Mouse (Mus musculus): ENCODE measurements at regions not wholly inside any gene's neighbourhood (a gene's known extent, or its start where the extent isn't known, plus 50 kb on each side); places are given as distances from the start of the nearest gene placed in this dataset.

DNA sequence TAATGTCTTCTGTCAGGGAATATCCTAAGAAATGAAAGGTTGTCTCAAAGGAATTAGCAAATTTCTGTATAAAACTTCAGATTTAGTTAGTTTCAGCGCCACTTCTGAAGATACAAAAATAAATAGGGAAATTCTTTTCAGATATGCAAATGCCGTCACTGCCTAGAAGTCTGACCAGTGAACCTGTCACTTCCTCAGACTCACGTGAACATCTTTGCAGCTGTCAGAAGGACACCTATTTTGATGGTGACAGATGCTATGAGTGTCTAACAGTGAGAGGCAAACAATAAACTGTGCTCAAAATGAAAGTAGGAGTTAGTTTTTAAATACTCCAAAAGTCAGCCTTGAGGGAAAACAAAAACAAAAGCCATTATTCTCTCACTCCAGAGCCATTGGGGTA lies 57.5 kb upstream of the Igf1r start:
- Histone ChIP-seq H3K27ac (no peak overlapping the region), H3K4me1 (no peaks in the 10 kb centered on the region), H3K4me2 (no peak overlapping the region), H3K27me3 (no peaks in the 10 kb centered on the region), H3K9me3 (replicated peaks) (no peaks in the 10 kb centered on the region), H3K36me3 (no peaks in the 10 kb centered on the region), H3K9ac (no peak overlapping the region), H3K4me3 (replicated peaks) (no peak overlapping the region)
- no peak for ATAC-seq (replicated peaks; ENCODE audit: low FRiP score)
- WGBS, result 80% methylated on average over 3 of the region's 3 CpGs

DNA sequence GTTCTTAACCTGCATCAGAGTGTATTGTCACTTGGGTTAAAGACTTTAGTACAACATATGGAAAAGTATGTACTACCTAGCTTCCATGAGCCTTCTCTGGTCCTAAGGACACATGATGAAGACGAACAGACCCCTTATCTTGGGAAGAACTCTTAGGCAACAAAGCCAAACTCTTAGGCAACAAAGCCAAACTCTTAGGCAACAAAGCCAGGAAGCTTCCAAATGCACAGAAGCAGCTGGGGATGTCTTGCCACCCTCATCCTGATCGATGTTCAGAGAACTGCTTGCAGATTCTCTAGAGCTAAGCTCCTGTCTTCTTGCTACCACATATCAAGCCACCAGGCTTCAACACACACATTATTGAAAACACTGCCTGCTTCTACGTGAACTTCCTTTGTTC lies 59.7 kb upstream of the Igf1r start:
- 67% methylated on average over 3 of the region's 3 CpGs for WGBS
- H3K4me1 ChIP-seq, result no peaks in the 10 kb centered on the region
- no peak overlapping the region for H3K9ac ChIP-seq
- H3K27me3 ChIP-seq, result no peaks in the 10 kb centered on the region
- no peak for ATAC-seq (replicated peaks; ENCODE audit: low FRiP score)
- no peaks in the 10 kb centered on the region for H3K36me3 ChIP-seq
- no peak overlapping the region for H3K4me2 ChIP-seq
- no peaks in the 10 kb centered on the region for H3K9me3 ChIP-seq (replicated peaks)
- H3K27ac ChIP-seq, result no peak overlapping the region
- H3K4me3 ChIP-seq (replicated peaks), result no peak overlapping the region

- WGBS, result 81% methylated on average over 6 of the region's 6 CpGs
These were observed 69.6 kb upstream of the Igf1r start for GRCm38 (mm10) chr7:67883040-67883439.

DNA sequence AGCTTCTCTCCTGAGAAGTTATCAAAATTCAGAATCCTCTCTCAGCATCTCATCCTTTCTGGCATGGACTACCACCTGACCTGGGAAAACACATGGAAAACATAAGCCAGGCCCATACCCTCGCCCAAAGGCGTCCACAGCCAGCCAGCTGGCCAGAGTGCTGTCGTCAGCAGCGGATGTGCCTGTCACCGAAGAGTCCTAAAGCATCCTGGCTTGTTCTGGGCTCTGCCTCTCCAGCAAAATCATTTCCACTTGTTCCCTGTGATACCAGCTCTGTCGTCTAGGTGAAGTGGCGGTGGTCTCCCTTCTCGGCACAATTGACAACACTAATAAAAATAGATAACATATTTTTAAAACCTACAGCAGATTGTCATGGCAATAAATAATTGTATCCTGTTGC lies 70.0 kb upstream of the Igf1r start:
- Histone ChIP-seq H3K9ac (no peak overlapping the region), H3K9me3 (replicated peaks) (no peaks in the 10 kb centered on the region), H3K36me3 (no peaks in the 10 kb centered on the region), H3K4me3 (replicated peaks) (no peak overlapping the region), H3K27me3 (no peaks in the 10 kb centered on the region), H3K4me1 (no peaks in the 10 kb centered on the region), H3K4me2 (no peak overlapping the region), H3K27ac (no peak overlapping the region)
- WGBS, result 73% methylated on average over 8 of the region's 8 CpGs
- ATAC-seq (replicated peaks; ENCODE audit: low FRiP score), result no peak

More at GRCm38 (mm10) chr7:67883040-67883439, 69.6 kb upstream of the Igf1r start:
- no peaks in the 10 kb centered on the region for H3K36me3 ChIP-seq
- H3K27ac ChIP-seq, result no peak overlapping the region
- H3K4me1 ChIP-seq, result no peaks in the 10 kb centered on the region
- H3K4me2 ChIP-seq, result no peak overlapping the region
- no peak overlapping the region for H3K4me3 ChIP-seq (replicated peaks)
- ATAC-seq (replicated peaks; ENCODE audit: low FRiP score), result no peak
- no peak overlapping the region for H3K9ac ChIP-seq
- no peaks in the 10 kb centered on the region for H3K9me3 ChIP-seq (replicated peaks)
- no peaks in the 10 kb centered on the region for H3K27me3 ChIP-seq

DNA sequence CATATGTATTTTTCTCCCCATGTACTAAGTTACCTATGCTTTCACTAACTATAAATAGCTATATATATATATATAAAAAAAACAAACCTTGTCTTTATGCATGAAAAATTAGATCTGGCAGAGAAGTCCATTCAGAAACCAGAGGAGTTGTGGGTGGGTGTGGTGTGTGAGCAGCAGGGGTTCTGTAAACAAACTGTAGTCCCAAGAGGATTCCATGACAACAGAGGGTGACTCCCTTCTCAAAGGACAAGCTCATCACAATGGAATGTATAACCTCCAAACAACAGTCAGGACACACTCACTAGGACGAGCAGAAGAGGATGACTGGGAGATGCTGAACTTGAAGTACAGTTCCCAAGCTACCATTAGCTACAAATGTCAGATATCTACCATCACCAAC lies 74.4 kb upstream of the Igf1r start:
- Histone ChIP-seq H3K4me3 (replicated peaks) (no peak overlapping the region), H3K4me2 (no peak overlapping the region), H3K27ac (no peak overlapping the region), H3K9me3 (replicated peaks) (no peaks in the 10 kb centered on the region), H3K9ac (no peak overlapping the region), H3K27me3 (no peaks in the 10 kb centered on the region), H3K4me1 (no peaks in the 10 kb centered on the region), H3K36me3 (no peaks in the 10 kb centered on the region)
- ATAC-seq (replicated peaks; ENCODE audit: low FRiP score), result no peak
- WGBS, result 33% methylated on average over 1 of the region's 1 CpGs

DNA sequence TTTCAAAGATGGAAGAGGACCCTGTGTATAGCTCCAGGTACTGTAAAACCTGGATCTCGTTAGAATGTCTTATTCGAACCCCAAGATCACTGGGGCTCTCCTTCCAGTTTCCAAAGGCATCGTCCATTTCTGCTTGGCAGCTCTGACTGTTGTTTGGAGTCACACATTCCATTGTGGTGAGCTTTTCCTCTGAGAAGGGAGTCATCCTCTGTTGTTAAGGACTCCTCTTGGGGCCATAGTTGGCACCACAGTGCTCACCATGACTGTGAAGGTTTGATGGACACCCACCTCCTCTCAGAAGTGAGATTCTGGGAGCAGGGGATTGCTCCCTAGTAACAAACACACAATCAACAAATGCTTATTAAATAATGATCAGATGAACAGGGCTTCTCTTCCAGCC lies 75.0 kb upstream of the Igf1r start:
- ATAC-seq (replicated peaks; ENCODE audit: low FRiP score), result no peak
- H3K27me3 ChIP-seq, result no peaks in the 10 kb centered on the region
- H3K36me3 ChIP-seq, result no peaks in the 10 kb centered on the region
- H3K9me3 ChIP-seq (replicated peaks), result no peaks in the 10 kb centered on the region
- 80% methylated on average over 3 of the region's 3 CpGs for WGBS
- H3K4me2 ChIP-seq, result no peak overlapping the region
- no peak overlapping the region for H3K9ac ChIP-seq
- H3K4me3 ChIP-seq (replicated peaks), result no peak overlapping the region
- no peak overlapping the region for H3K27ac ChIP-seq
- H3K4me1 ChIP-seq, result no peaks in the 10 kb centered on the region

DNA sequence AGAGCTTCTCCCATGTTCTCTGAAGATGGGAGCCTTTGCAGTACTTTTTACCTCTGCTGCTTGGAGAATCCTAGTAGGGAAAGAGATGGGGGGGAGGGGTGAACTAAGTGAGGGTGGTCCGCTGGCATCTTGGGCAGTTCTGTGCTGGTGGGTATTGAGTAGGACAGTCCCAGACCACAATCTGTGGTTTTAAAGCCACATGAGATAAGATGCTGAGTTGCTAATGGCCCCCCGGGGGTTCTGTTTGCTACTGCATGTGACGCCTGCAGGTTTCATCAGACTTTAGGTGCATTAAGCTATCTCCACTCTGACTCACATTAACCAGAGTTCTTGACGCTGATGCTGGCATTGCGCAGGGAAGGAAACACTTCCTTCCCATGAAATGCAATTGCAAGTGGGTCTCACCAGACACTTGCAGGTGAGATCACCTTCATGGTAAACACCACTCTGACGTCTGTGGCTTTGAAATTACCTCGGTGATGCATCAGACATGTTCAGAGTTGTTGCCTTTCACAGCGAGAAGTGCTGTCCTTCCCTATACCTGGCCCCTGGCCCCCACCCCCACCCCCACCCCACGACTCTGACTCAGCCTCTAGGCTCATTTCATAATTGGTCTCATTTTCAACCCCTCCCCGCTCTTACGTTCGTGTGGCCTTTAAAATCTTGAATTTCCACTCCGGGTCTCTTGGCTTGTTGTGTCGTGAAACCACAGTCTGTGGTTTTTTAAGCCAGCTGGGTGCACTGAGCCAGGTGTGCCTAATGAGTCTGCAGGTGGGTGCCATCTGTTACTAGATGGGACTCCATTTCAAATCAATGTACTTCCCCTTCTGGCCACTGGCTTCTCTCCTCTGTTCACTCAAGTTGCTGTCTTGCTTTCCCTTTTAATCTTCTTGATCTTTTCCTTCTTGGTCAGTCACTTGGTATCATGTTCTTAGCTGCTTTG lies 94.8 kb upstream of the Synm start:
- Histone ChIP-seq H3K27ac (no peak overlapping the region), H3K4me1 (0 out of 2 replicates have a peak, but pooled peaks cover 4% of the 10 kb centered on the region), H3K9me3 (replicated peaks) (no peaks in the 10 kb centered on the region), H3K27me3 (no peaks in the 10 kb centered on the region), H3K4me2 (no peak overlapping the region), H3K36me3 (no peaks in the 10 kb centered on the region), H3K4me3 (replicated peaks) (no peak overlapping the region), H3K9ac (no peak overlapping the region)
- no peak for ATAC-seq (replicated peaks; ENCODE audit: low FRiP score)
- WGBS, result 74% methylated on average over 14 of the region's 14 CpGs

DNA sequence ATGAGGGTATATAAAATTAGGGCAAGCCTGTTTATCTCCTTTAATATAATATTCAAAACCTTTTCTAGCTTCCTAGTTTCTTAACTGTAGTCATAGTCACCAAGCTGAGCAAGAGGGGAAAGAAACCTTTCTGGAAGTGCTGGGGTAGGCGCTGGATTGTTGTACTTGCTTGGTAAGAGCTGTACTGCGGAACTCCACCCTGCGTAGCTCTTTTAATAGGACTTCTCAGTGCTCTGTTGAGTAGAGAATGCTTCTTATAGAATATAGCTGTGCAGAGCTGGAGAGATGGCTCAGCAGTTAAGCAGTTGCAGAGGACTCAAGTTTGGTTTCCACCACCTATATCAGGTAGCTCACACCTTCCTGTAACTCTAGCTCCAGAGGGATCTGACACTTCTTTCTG lies 93.3 kb upstream of the Synm start:
- H3K27me3 ChIP-seq, result 0 out of 2 replicates have a peak, but pooled peaks cover 3% of the 10 kb centered on the region
- no peak overlapping the region for H3K4me2 ChIP-seq
- H3K4me3 ChIP-seq (replicated peaks), result no peak overlapping the region
- no peak for ATAC-seq (replicated peaks; ENCODE audit: low FRiP score)
- H3K36me3 ChIP-seq, result no peaks in the 10 kb centered on the region
- WGBS, result 84% methylated on average over 3 of the region's 3 CpGs
- H3K27ac ChIP-seq, result no peak overlapping the region
- H3K4me1 ChIP-seq, result peaks cover 14% of the 10 kb centered on the region; the same call in 1 of the 2 replicates
- no peak overlapping the region for H3K9ac ChIP-seq
- no peaks in the 10 kb centered on the region for H3K9me3 ChIP-seq (replicated peaks)

- H3K9ac ChIP-seq, result peak overlapping the region; percentile 50
- H3K4me2 ChIP-seq, result peak overlapping the region; percentile 80
- no peaks in the 10 kb centered on the region for H3K9me3 ChIP-seq (replicated peaks)
- WGBS, result 8% methylated on average over 7 of the region's 7 CpGs
- peak overlapping the region; percentile 58; the same call in 1 of the 2 replicates for H3K27ac ChIP-seq
- 0 out of 2 replicates have a peak, but pooled peaks cover 19% of the 10 kb centered on the region for H3K27me3 ChIP-seq
- ATAC-seq (replicated peaks; ENCODE audit: low FRiP score), result peak; percentile 61
- H3K4me3 ChIP-seq (replicated peaks), result peak overlapping the region; percentile 53
- no peaks in the 10 kb centered on the region for H3K36me3 ChIP-seq
- H3K4me1 ChIP-seq, result peaks cover 20% of the 10 kb centered on the region; the same call in 1 of the 2 replicates
These were observed 89.9 kb upstream of the Synm start for GRCm38 (mm10) chr7:67849509-67849862.

DNA sequence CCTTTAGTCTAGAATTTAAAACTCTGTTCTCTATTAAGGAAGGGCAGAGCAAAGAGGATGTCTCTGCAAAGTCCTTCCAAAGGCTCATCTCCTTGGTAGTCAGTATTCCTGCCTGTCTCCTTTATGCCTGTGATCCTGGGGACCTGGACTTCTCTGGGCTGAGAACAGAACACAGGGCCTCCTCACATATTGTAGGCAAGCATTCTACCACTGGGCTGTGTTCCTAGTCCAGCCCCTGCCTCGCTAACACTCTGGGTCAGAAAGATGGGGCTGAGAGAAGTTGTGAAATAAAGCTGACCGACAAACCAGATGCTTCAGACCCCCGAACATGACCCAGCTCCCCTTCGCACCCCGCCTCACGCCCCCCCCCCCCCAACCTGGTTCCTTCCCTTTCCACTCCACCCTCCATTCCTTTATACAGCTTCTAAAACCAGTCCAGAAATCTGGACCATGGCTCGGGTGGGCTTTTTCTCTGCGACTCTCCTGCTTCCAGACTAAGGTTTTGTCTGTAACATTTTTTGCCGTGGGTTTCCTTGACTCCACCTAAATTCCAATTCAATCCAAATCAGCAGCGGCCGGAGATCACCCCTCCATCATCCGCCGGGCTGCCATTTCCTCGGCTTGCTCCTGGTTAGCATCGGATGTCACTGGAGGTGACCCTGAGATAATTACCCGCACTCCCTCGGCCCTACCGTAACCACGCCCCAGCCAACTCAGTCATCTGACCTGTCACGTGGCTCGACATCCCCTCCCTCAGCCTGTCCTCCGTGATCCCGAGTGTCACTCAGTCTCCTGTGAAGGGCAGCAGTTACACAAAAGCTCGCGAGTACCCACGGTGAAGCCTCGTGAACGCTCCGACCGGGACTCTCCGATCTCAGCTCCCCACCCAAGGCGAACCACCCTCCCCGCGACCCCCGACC lies 89.3 kb upstream of the Synm start:
- Histone ChIP-seq H3K27ac (peak overlapping the region; percentile 58; the same call in 1 of the 2 replicates), H3K27me3 (0 out of 2 replicates have a peak, but pooled peaks cover 19% of the 10 kb centered on the region), H3K4me1 (peaks cover 20% of the 10 kb centered on the region; the same call in 1 of the 2 replicates), H3K36me3 (no peaks in the 10 kb centered on the region), H3K4me2 (peak overlapping the region; percentile 80), H3K9ac (peak overlapping the region; percentile 50), H3K9me3 (replicated peaks) (no peaks in the 10 kb centered on the region), H3K4me3 (replicated peaks) (peak overlapping the region; percentile 53)
- 3% methylated on average over 34 of the region's 35 CpGs for WGBS
- ATAC-seq (replicated peaks; ENCODE audit: low FRiP score), result peak; percentile 91

DNA sequence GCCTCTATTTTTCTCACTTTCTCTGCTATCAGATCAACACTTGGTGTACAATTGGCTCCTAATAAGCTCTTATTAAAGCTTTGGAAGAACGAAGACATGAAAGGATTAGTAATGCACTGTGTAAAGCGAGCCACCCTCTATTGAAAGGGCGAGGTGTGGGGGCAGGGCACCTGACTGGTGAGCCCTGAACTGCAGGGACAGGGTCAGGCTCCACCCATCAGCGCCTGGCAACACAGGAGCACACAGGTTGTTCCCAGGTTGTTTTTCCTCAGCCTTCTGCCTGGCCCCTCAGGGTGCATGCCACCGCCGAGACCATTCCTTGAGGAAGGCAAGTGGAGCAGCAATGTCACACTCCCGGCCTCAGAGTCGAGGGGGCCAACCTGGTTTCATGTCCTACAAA lies 87.3 kb upstream of the Synm start:
- ATAC-seq (replicated peaks; ENCODE audit: low FRiP score), result peak; percentile 47
- Histone ChIP-seq H3K27me3 (0 out of 2 replicates have a peak, but pooled peaks cover 19% of the 10 kb centered on the region), H3K9me3 (replicated peaks) (no peaks in the 10 kb centered on the region), H3K4me3 (replicated peaks) (no peak overlapping the region), H3K4me1 (peaks cover 20% of the 10 kb centered on the region; the same call in 1 of the 2 replicates), H3K9ac (no peak overlapping the region), H3K36me3 (no peaks in the 10 kb centered on the region), H3K27ac (no peak overlapping the region), H3K4me2 (peak overlapping the region; percentile 14; the same call in 1 of the 2 replicates)
- WGBS, result 10% methylated on average over 8 of the region's 8 CpGs

DNA sequence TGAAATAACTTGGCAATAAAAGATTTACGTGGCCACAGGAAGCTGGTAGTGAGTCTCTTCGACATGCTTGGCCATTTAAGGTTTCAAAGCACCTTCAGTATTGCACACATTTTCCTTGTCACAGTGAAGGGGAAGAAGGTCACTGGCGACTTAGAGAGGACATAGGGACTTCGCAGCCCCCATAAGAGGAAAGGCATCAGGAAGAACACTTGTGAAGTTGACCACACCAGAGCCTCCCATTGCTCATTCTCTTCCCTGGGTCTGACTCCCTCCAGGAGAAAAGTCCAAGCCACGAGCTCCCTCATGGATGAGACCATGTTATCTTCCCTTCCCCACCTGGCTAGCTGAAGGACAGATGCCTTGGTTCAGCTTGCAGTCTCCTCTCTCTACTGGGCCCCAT lies 77.4 kb upstream of the Synm start:
- Histone ChIP-seq H3K9me3 (replicated peaks) (no peaks in the 10 kb centered on the region), H3K36me3 (no peaks in the 10 kb centered on the region), H3K27me3 (no peaks in the 10 kb centered on the region), H3K9ac (no peak overlapping the region), H3K4me1 (peaks cover 13% of the 10 kb centered on the region), H3K27ac (no peak overlapping the region), H3K4me3 (replicated peaks) (no peak overlapping the region), H3K4me2 (no peak overlapping the region)
- WGBS, result 89% methylated on average over 5 of the region's 5 CpGs
- no peak for ATAC-seq (replicated peaks; ENCODE audit: low FRiP score)

Data from kidney, embryonic 15.5 days (tissue).